Mouse (Mus musculus) spleen, adult 2 months (tissue): ENCODE measurements around the gene Sorbs2.

ENCODE experiments used
- CTCF ChIP-seq: fragments of 200-500 bp; IDR thresholded peaks from 2 replicates; pipeline ENCODE4 v1.5.1; 2011; ENCODE audit warnings: mild to moderate bottlenecking, inconsistent platforms; ENCODE audit not compliant: insufficient read depth, insufficient read length, insufficient replicate concordance; ENCODE audit errors: extremely low read depth
- POLR2A ChIP-seq: fragments of 200-500 bp; IDR thresholded peaks from 2 replicates; pipeline ENCODE4 v1.6.1; 2011; ENCODE audit warnings: low read depth, low read length, inconsistent platforms

GRCm38 (mm10) chr8:45661605-45662004 is 154.0 kb downstream of the Sorbs2 start:
- TF ChIP-seq POLR2A, result no peak
- TF ChIP-seq CTCF, result no peak
